Mouse (Mus musculus): Measurements from ENCODE around the gene Zfp988.
"Not testable (repeated sequence)": the region's sequence is repeated elsewhere in the genome, so short reads cannot be mapped to it uniquely, and the experiment has no call there.

- not testable (repeated sequence) for TF ChIP-seq CTCF (IDR thresholded peaks at IDR 0.05; ENCODE audit: borderline replicate concordance, control insufficient read depth, extremely low read depth, insufficient read depth, low read length, poor library complexity); POLR2A (IDR thresholded peaks at IDR 0.05; ENCODE audit: control insufficient read depth, extremely low read depth, insufficient read depth, low read length, poor library complexity)
Measured at GRCm38 (mm10) chr4:147347880-147348279, 42.4 kb downstream of the Zfp988 start.
